In the genomic region with DNA sequence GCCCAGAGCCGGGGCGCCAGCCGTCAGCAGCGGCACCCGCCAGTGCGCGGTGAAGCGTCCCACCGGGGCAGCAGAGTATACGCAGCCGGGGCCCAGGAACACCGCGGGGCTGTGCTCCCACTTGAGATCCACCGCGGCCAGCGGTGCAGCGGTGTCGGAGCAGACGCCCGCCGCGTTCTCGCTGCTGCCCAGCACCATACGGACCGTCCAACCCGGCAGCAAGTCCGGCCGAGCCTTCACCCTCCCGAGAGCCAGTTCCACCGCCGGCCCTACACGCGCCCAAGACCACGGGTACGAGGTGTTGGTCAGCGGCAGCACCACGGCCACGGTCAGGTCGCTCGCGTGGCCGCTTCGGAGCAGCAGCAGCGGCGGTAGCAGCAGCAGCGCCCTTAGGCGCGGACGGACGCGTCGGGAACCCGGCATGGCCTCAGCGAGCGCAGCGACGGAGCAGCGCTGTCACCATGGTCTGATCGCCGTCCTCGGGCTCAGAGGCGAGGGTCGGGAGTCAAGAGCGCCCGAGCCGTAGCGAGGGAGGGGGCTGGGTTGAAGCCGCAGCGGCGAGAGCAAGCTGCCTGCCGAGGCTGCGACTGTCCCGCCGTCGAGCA, we compare ENCODE assay signal across 8 mouse cellular contexts. TPM values are rescaled to one million over a fixed set of nuclear protein-coding genes. Genes with fewer than 3 reads are reported as not detected.
A peak's percentile ranks its signal among the peaks of the same experiment; 100 is the strongest.
DNase-seq lines count a peak whose midpoint lies in the region; ATAC-seq and TF ChIP-seq lines count a peak whose summit lies in the region.

No protein-coding gene starts in this region.

- H3K4me3 ChIP-seq in gastrocnemius, adult 2 months = peak overlapping the region; percentile 88
- peak overlapping the region; percentile 50 for H3K4me3 ChIP-seq in forebrain, embryonic 16.5 days (replicated peaks; ENCODE audit: low read length)

- H3K9me3 ChIP-seq in forebrain, embryonic 16.5 days (ENCODE audit: control insufficient read depth, low read length) = no peaks in the 10 kb centered on the region

- TF ChIP-seq CTCF in gastrocnemius, adult 2 months (IDR thresholded peaks at IDR 0.05) = no peak

- peak overlapping the region; percentile 99 for H3K4me2 ChIP-seq in forebrain, embryonic 16.5 days (ENCODE audit: low read length)

- intact Hi-C loops in gastrocnemius, adult 2 months (cut with DNase I) = loop anchor here (5.0 kb wide), 1 partner anchor 33 kb away; a partner anchor contains a TSS

- peaks cover 18% of the 10 kb centered on the region for H3K4me1 ChIP-seq in forebrain, embryonic 16.5 days (replicated peaks; ENCODE audit: control insufficient read depth, insufficient read depth, low read length)

- under 1% methylated on average over 75 of the region's 75 CpGs for WGBS in forebrain, embryonic 16.5 days

- peak; percentile 52 for DNase-seq in gastrocnemius, adult 2 months
- no peak for DNase-seq in gastrocnemius, adult 18-20 months (ENCODE audit: low spot score)
- peak; percentile 67 for DNase-seq in adrenal gland, adult 2 months
- peak; percentile 63 for DNase-seq in kidney, adult 18-20 months
- DNase-seq in lung, postnatal 14 days = peak; percentile 39
- peak; percentile 58 for DNase-seq in retina, postnatal 1 day
- no peak for DNase-seq in left cerebral cortex, adult 9 months (ENCODE audit: low spot score in 2 of 2)

- H3K27me3 ChIP-seq in forebrain, embryonic 16.5 days (replicated peaks; ENCODE audit: control insufficient read depth, insufficient read depth, low read length) = peaks cover 39% of the 10 kb centered on the region

- no peaks in the 10 kb centered on the region for H3K36me3 ChIP-seq in forebrain, embryonic 16.5 days (ENCODE audit: control insufficient read depth, insufficient read depth)

- peak overlapping the region; percentile 44 for H3K9ac ChIP-seq in forebrain, embryonic 16.5 days (replicated peaks; ENCODE audit: low read depth, low read length)

- peak overlapping the region; percentile 88 for H3K27ac ChIP-seq in gastrocnemius, adult 2 months
- no peak overlapping the region for H3K27ac ChIP-seq in forebrain, embryonic 16.5 days (ENCODE audit: low read length)

- ATAC-seq in forebrain, embryonic 16.5 days = peak; percentile 30

RNA-seq across cellular contexts. Expression of a gene that starts 0.5 kb away (rescaled TPM):
- 1 to 10 TPM; 6.5 to 8.3 TPM for total RNA-seq in gastrocnemius, adult 2 months (2021)
- 1 to 10 TPM; 6.0 to 7.1 TPM for total RNA-seq in gastrocnemius, adult 18-20 months (2021)
- total RNA-seq in adrenal gland, adult 2 months (2021) = 100 to 1,000 TPM; 193 to 290 TPM
- polyA plus RNA-seq in adrenal gland, adult 2 months (2012; rRNA removed) = 367 and 435 TPM in 2 replicates
- polyA plus RNA-seq in forebrain, embryonic 16.5 days (2015; fragmentation: Nextera tagmentation; extraction: Ambion mirVana) = 2.1 and 2.6 TPM in 2 replicates

RNA-seq across cellular contexts. Expression of a gene that starts 10.7 kb away (rescaled TPM):
- total RNA-seq in gastrocnemius, adult 2 months (2021) = 10 to 100 TPM; 26.1 to 30.7 TPM
- total RNA-seq in gastrocnemius, adult 18-20 months (2021) = 10 to 100 TPM; 25.2 to 26.7 TPM
- 10 to 100 TPM; 52.3 to 54.4 TPM for total RNA-seq in adrenal gland, adult 2 months (2021)
- polyA plus RNA-seq in adrenal gland, adult 2 months (2012; rRNA removed) = 8.6 and 10.2 TPM in 2 replicates
- polyA plus RNA-seq in forebrain, embryonic 16.5 days (2015; fragmentation: Nextera tagmentation; extraction: Ambion mirVana) = 331 and 336 TPM in 2 replicates

RNA-seq across cellular contexts. Expression of a gene that starts 25.6 kb away (rescaled TPM):
- total RNA-seq in gastrocnemius, adult 2 months (2021) = 10 to 100 TPM; 71.8 to 74.4 TPM
- 10 to 100 TPM; 78.8 to 79.5 TPM for total RNA-seq in gastrocnemius, adult 18-20 months (2021)
- 10 to 100 TPM; 72.1 to 73.8 TPM for total RNA-seq in adrenal gland, adult 2 months (2021)
- polyA plus RNA-seq in adrenal gland, adult 2 months (2012; rRNA removed) = 23.8 and 32.5 TPM in 2 replicates
- polyA plus RNA-seq in forebrain, embryonic 16.5 days (2015; fragmentation: Nextera tagmentation; extraction: Ambion mirVana) = 76.8 and 83.3 TPM in 2 replicates

RNA-seq across cellular contexts. Expression of a gene that starts 31.8 kb away (rescaled TPM):
- total RNA-seq in gastrocnemius, adult 2 months (2021) = 10 to 100 TPM; 14.0 to 17.2 TPM
- 10 to 100 TPM; 13.6 to 16.1 TPM for total RNA-seq in gastrocnemius, adult 18-20 months (2021)
- total RNA-seq in adrenal gland, adult 2 months (2021) = 10 to 100 TPM; 81.0 to 90.6 TPM
- 32.2 and 40.2 TPM in 2 replicates for polyA plus RNA-seq in adrenal gland, adult 2 months (2012; rRNA removed)
- 32.2 and 32.3 TPM in 2 replicates for polyA plus RNA-seq in forebrain, embryonic 16.5 days (2015; fragmentation: Nextera tagmentation; extraction: Ambion mirVana)

RNA-seq across cellular contexts. Expression of a gene that starts 44.1 kb away (rescaled TPM):
- 100 to 1,000 TPM; 104 to 111 TPM for total RNA-seq in gastrocnemius, adult 2 months (2021)
- total RNA-seq in gastrocnemius, adult 18-20 months (2021) = 100 to 1,000 TPM in 1 of 2 experiments, 10 to 100 TPM in 1; 88.7 to 103 TPM
- total RNA-seq in adrenal gland, adult 2 months (2021) = 100 to 1,000 TPM; 105 to 110 TPM
- polyA plus RNA-seq in adrenal gland, adult 2 months (2012; rRNA removed) = 34.5 and 37.2 TPM in 2 replicates
- polyA plus RNA-seq in forebrain, embryonic 16.5 days (2015; fragmentation: Nextera tagmentation; extraction: Ambion mirVana) = 202 and 220 TPM in 2 replicates

Comparison
In these comparisons a context has a peak if more than half of its experiments do, and no peak if none do; other contexts are left out.
1. DNase-seq: peak in gastrocnemius, adult 2 months (single experiment), adrenal gland, adult 2 months (single experiment), kidney, adult 18-20 months (single experiment), lung, postnatal 14 days (single experiment) and retina, postnatal 1 day (single experiment); none in gastrocnemius, adult 18-20 months (single experiment) and left cerebral cortex, adult 9 months (0 of 2).
2. RNA of a gene that starts 0.5 kb away (total RNA-seq): 193 to 290 TPM in adrenal gland, adult 2 months; 6.5 to 8.3 TPM in gastrocnemius, adult 2 months and 6.0 to 7.1 TPM in gastrocnemius, adult 18-20 months; every median in the first group is over 10 times any median in the second.